Mouse (Mus musculus): ENCODE measurements around the gene Sh3bp1.
A peak's percentile ranks its signal among the peaks of the same experiment; 100 is the strongest.
"Not testable (repeated sequence)": the region's sequence is repeated elsewhere in the genome, so short reads cannot be mapped to it uniquely, and the experiment has no call there.

Gene Sh3bp1

GRCm38 (mm10) chr15:78877810-78878390 lies 21.7 kb upstream of the Sh3bp1 start:
- DNase-seq (ENCODE audit: extremely low read depth, low read depth), result no peak

GRCm38 (mm10) chr15:78878792-78879516 lies 20.6 kb upstream of the Sh3bp1 start:
- not testable (repeated sequence) for DNase-seq (ENCODE audit: extremely low read depth, low read depth)

- DNase-seq (ENCODE audit: extremely low read depth, low read depth), result no peak
These were observed 19.1 kb upstream of the Sh3bp1 start for GRCm38 (mm10) chr15:78880432-78880831.

GRCm38 (mm10) chr15:78881828-78882227 lies 17.7 kb upstream of the Sh3bp1 start:
- DNase-seq (ENCODE audit: extremely low read depth, low read depth), result no peak

- no peak for DNase-seq (ENCODE audit: extremely low read depth, low read depth)
These were observed 10.1 kb upstream of the Sh3bp1 start for GRCm38 (mm10) chr15:78889401-78889853.

- DNase-seq (ENCODE audit: extremely low read depth, low read depth), result no peak
These were observed 7.1 kb upstream of the Sh3bp1 start for GRCm38 (mm10) chr15:78892440-78892839.

GRCm38 (mm10) chr15:78894726-78895125 lies 4.8 kb upstream of the Sh3bp1 start:
- no peak for DNase-seq (ENCODE audit: extremely low read depth, low read depth)

GRCm38 (mm10) chr15:78895741-78896140 lies 3.8 kb upstream of the Sh3bp1 start:
- DNase-seq (ENCODE audit: extremely low read depth, low read depth), result no peak

- no peak for DNase-seq (ENCODE audit: extremely low read depth, low read depth)
These were observed 3.4 kb upstream of the Sh3bp1 start for GRCm38 (mm10) chr15:78896149-78896548.

- no peak for DNase-seq (ENCODE audit: extremely low read depth, low read depth)
These were observed 2.1 kb upstream of the Sh3bp1 start for GRCm38 (mm10) chr15:78897488-78897887.

GRCm38 (mm10) chr15:78898507-78899001 lies 1.0 kb upstream of the Sh3bp1 start:
- no peak for DNase-seq (ENCODE audit: extremely low read depth, low read depth)

- no peak for DNase-seq (ENCODE audit: extremely low read depth, low read depth)
These were observed 194 bp upstream of the Sh3bp1 start, which contains the start of gene Gm49510 for GRCm38 (mm10) chr15:78899409-78899739. Gm49510 (plus strand) TSS chr15:78899667.

- no peak for DNase-seq (ENCODE audit: extremely low read depth, low read depth)
These were observed 1.2 kb downstream of the Sh3bp1 start for GRCm38 (mm10) chr15:78900585-78901421.

- no peak for DNase-seq (ENCODE audit: extremely low read depth, low read depth)
These were observed 1.8 kb downstream of the Sh3bp1 start for GRCm38 (mm10) chr15:78901422-78901789.

GRCm38 (mm10) chr15:78903243-78903642 lies 3.7 kb downstream of the Sh3bp1 start:
- DNase-seq (ENCODE audit: extremely low read depth, low read depth), result no peak

- no peak for DNase-seq (ENCODE audit: extremely low read depth, low read depth)
These were observed 8.8 kb downstream of the Sh3bp1 start for GRCm38 (mm10) chr15:78908399-78908798.

- DNase-seq (ENCODE audit: extremely low read depth, low read depth), result no peak
These were observed 9.4 kb downstream of the Sh3bp1 start for GRCm38 (mm10) chr15:78908982-78909381.

- DNase-seq (ENCODE audit: extremely low read depth, low read depth), result no peak
These were observed 12.5 kb downstream of the Sh3bp1 start for GRCm38 (mm10) chr15:78912040-78912439.

GRCm38 (mm10) chr15:78913632-78914090 lies 14.1 kb downstream of the Sh3bp1 start, which contains the start of gene Pdxp:
Pdxp (plus strand) TSS chr15:78913919.
- peak; percentile 96 for DNase-seq (ENCODE audit: extremely low read depth, low read depth)

GRCm38 (mm10) chr15:78914091-78914822 lies 14.7 kb downstream of the Sh3bp1 start:
- no peak for DNase-seq (ENCODE audit: extremely low read depth, low read depth)
